Mouse (Mus musculus) heart, embryonic 13.5 days (tissue): ENCODE measurements at regions not wholly inside any gene's neighbourhood (a gene's known extent, or its start where the extent isn't known, plus 50 kb on each side); places are given as distances from the start of the nearest gene placed in this dataset.

ENCODE experiments used
- ATAC-seq: fragments of 200-750 bp; cut with Nextera tagmentation; 2 replicates; pipeline ENCODE4 v1.8.0; 2017; ENCODE audit warnings: moderate TSS enrichment; ENCODE audit not compliant: insufficient number of reproducible peaks, low FRiP score, low TSS enrichment; ENCODE audit errors: extremely low read depth
- H3K27ac ChIP-seq: fragments of 300-500 bp; sonication (generic); replicated peaks from 2 replicates; pipeline ENCODE4 v1.5.1; 2015; ENCODE audit warnings: moderate library complexity, mild to moderate bottlenecking, inconsistent platforms
- H3K27me3 ChIP-seq: fragments of 300-500 bp; sonication (generic); replicated peaks from 2 replicates; pipeline ENCODE4 v1.6.1; 2015; ENCODE audit warnings: mild to moderate bottlenecking, inconsistent platforms
- H3K36me3 ChIP-seq: fragments of 300-500 bp; sonication (generic); 2 replicates; pipeline ENCODE4 v1.6.1; 2015; ENCODE audit warnings: mild to moderate bottlenecking, inconsistent platforms
- H3K4me1 ChIP-seq: fragments of 300-500 bp; sonication (generic); 2 replicates; pipeline ENCODE4 v1.6.1; 2015; ENCODE audit warnings: inconsistent platforms
- H3K4me2 ChIP-seq: fragments of 300-500 bp; sonication (generic); 2 replicates; pipeline ENCODE4 v1.6.1; 2015; ENCODE audit warnings: inconsistent platforms, mild to moderate bottlenecking, moderate library complexity
- H3K4me3 ChIP-seq: fragments of 300-500 bp; sonication (generic); 2 replicates; pipeline ENCODE4 v1.5.1; 2015; ENCODE audit warnings: moderate library complexity, mild to moderate bottlenecking, inconsistent platforms
- H3K9ac ChIP-seq: fragments of 300-500 bp; sonication (generic); 2 replicates; pipeline ENCODE4 v1.6.1; 2015; ENCODE audit warnings: inconsistent platforms, mild to moderate bottlenecking, moderate library complexity
- H3K9me3 ChIP-seq: fragments of 300-500 bp; sonication (generic); 2 replicates; pipeline ENCODE4 v1.6.1; 2016; ENCODE audit warnings: inconsistent platforms
- WGBS: fragments of 180-500 bp; shearing (Covaris S2); methylation state at CpG from one replicate; pipeline ENCODE4 v1.1.7; 2015; ENCODE audit warnings: mixed read lengths; 5-methylcytosine and 5-hydroxymethylcytosine counted together

DNA sequence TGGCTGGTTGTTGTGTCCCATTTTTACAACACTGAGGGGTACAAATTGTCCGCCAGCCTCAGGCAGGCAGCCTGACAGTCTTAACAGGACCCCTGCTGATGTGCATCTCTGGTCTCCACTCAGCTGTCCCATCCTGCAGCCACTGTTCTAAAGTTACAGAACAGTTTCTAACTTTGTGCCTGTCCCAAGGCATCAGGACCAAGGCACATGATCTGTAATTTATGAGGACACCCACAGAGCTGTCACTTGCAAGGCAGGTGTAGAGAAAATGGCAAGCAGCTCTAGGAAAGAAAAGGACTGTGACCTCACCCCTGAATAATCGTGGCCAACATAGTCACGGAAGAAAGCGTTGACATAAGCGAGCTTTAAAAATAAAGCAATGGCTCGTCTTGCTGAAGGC is 93.0 kb upstream of the Vgll2 start:
- Histone ChIP-seq H3K36me3 (no peaks in the 10 kb centered on the region), H3K9me3 (no peaks in the 10 kb centered on the region), H3K4me3 (no peak overlapping the region), H3K27me3 (no peaks in the 10 kb centered on the region), H3K4me1 (peaks cover 18% of the 10 kb centered on the region), H3K27ac (no peak overlapping the region), H3K9ac (no peak overlapping the region), H3K4me2 (no peak overlapping the region)
- WGBS, result 63% methylated on average over 6 of the region's 6 CpGs
- no peak for ATAC-seq

- no peak overlapping the region for H3K4me2 ChIP-seq
- WGBS, result 34% methylated on average over 2 of the region's 2 CpGs
- H3K4me3 ChIP-seq, result no peak overlapping the region
- no peaks in the 10 kb centered on the region for H3K36me3 ChIP-seq
- no peaks in the 10 kb centered on the region for H3K27me3 ChIP-seq
- no peak overlapping the region for H3K9ac ChIP-seq
- ATAC-seq, result no peak
- H3K4me1 ChIP-seq, result peaks cover 18% of the 10 kb centered on the region
- no peaks in the 10 kb centered on the region for H3K9me3 ChIP-seq
- peak overlapping the region; percentile 24; the same call in 1 of the 2 replicates for H3K27ac ChIP-seq
These were observed 92.0 kb upstream of the Vgll2 start for GRCm38 (mm10) chr10:51930266-51930665.

DNA sequence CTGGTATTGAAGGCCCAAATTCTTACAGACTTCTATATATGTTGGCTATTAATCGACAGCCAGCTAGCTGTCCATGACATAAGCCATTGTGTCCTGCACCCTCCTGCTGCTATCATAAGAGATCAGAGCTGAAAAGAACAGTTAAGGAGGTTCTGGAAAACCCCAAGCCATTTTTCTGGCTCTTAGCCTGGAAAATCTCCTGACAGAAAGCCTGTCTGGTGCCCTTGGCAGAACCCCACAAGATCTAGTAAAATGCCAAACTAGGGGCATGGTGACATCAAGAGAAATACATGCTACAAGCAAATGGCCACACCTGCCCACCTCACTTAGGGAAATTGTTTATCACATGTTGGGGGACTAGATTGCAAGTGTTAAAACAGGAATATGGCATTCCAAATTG is 91.6 kb upstream of the Vgll2 start:
- no peak overlapping the region for H3K4me2 ChIP-seq
- H3K27ac ChIP-seq, result peak overlapping the region; percentile 24; the same call in 1 of the 2 replicates
- H3K4me3 ChIP-seq, result no peak overlapping the region
- no peaks in the 10 kb centered on the region for H3K36me3 ChIP-seq
- H3K4me1 ChIP-seq, result peaks cover 18% of the 10 kb centered on the region
- no peaks in the 10 kb centered on the region for H3K9me3 ChIP-seq
- WGBS, result 43% methylated on average over 1 of the region's 1 CpGs
- no peak overlapping the region for H3K9ac ChIP-seq
- H3K27me3 ChIP-seq, result no peaks in the 10 kb centered on the region
- ATAC-seq, result no peak

DNA sequence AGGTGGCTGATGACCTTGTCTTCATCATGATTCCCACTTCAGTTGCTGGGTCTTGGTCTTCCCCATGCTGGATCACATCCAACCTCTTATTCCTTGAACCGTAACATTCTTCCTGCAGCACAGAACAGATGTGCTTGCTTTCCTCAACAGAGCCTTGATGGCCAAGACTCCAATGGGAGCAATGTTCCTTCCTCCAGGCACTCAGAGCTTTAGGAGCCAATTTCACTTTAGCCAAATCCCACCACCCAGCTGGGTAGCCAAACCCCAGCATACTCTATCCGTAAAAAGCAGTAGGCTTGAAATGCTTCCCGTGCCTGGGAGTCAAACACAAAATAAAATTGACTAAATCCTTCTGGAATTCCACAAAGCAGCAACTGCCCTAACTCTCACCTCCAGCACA is 86.8 kb upstream of the Vgll2 start:
- no peaks in the 10 kb centered on the region for H3K27me3 ChIP-seq
- no peaks in the 10 kb centered on the region for H3K9me3 ChIP-seq
- no peak overlapping the region for H3K27ac ChIP-seq
- no peak overlapping the region for H3K4me2 ChIP-seq
- H3K36me3 ChIP-seq, result no peaks in the 10 kb centered on the region
- H3K4me1 ChIP-seq, result peaks cover 3% of the 10 kb centered on the region
- H3K9ac ChIP-seq, result no peak overlapping the region
- no peak overlapping the region for H3K4me3 ChIP-seq
- no peak for ATAC-seq
- 80% methylated on average over 3 of the region's 3 CpGs for WGBS

DNA sequence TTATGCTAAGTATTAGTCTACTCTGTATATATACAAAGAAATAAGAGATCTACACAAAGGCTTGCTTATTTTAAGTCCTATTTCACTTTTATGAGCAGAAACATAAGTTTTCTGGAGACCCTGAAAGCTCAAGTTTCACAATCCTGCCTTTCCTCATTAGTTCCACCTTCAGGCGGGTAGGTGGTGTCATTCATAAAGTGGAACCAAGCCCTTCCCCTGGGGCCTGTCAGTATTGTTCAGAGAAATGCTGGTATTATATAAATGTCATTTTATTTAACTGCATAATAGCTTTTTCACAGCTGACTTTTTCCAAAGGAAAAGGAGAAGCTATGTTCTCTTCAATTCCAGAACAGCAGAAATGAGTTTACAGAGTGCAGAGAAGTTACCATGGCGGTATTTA is 81.1 kb upstream of the Vgll2 start:
- 70% methylated on average over 2 of the region's 2 CpGs for WGBS
- H3K4me2 ChIP-seq, result no peak overlapping the region
- no peaks in the 10 kb centered on the region for H3K27me3 ChIP-seq
- no peak overlapping the region for H3K4me3 ChIP-seq
- H3K36me3 ChIP-seq, result no peaks in the 10 kb centered on the region
- H3K9ac ChIP-seq, result no peak overlapping the region
- no peak for ATAC-seq
- peaks cover 8% of the 10 kb centered on the region for H3K4me1 ChIP-seq
- no peaks in the 10 kb centered on the region for H3K9me3 ChIP-seq
- no peak overlapping the region for H3K27ac ChIP-seq

GRCm38 (mm10) chr10:51945701-51946100 is 76.6 kb upstream of the Vgll2 start:
- 37% methylated on average over 4 of the region's 4 CpGs for whole genome bisulfite sequencing
- H3K27ac ChIP-seq, result no peak overlapping the region
- H3K36me3 ChIP-seq, result no peaks in the 10 kb centered on the region
- no peak overlapping the region for H3K9ac ChIP-seq
- H3K27me3 ChIP-seq, result no peaks in the 10 kb centered on the region
- no peak overlapping the region for H3K4me3 ChIP-seq
- peaks cover 8% of the 10 kb centered on the region for H3K4me1 ChIP-seq
- ATAC-seq, result no peak
- H3K9me3 ChIP-seq, result no peaks in the 10 kb centered on the region
- H3K4me2 ChIP-seq, result no peak overlapping the region

DNA sequence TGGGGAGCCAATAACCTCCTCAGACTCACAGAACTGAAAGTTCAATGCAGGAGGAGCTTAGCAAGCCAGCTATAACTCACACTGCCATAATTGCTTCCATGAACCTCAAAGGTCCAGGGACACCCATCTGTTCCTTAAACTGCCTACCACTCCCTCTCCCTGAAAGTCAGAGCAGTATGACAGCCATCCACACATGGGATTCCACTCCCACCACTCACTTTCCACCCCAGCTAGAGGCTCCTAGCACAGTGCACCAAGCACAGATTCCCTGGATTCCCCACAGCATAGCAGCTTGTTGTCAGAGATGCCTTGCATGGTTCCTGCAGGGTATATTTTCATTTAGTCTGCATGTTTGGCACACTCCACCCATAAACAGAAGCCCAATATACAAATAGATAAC is 76.1 kb upstream of the Vgll2 start:
- Histone ChIP-seq H3K27me3 (no peaks in the 10 kb centered on the region), H3K9ac (no peak overlapping the region), H3K4me1 (peaks cover 8% of the 10 kb centered on the region), H3K4me3 (no peak overlapping the region), H3K4me2 (no peak overlapping the region), H3K9me3 (no peaks in the 10 kb centered on the region), H3K36me3 (no peaks in the 10 kb centered on the region), H3K27ac (no peak overlapping the region)
- no peak for ATAC-seq

GRCm38 (mm10) chr10:51946881-51947280 is 75.4 kb upstream of the Vgll2 start:
- no peaks in the 10 kb centered on the region for H3K27me3 ChIP-seq
- peaks cover 8% of the 10 kb centered on the region for H3K4me1 ChIP-seq
- no peaks in the 10 kb centered on the region for H3K36me3 ChIP-seq
- H3K4me2 ChIP-seq, result no peak overlapping the region
- H3K9me3 ChIP-seq, result no peaks in the 10 kb centered on the region
- no peak for ATAC-seq
- no peak overlapping the region for H3K4me3 ChIP-seq
- no peak overlapping the region for H3K27ac ChIP-seq
- H3K9ac ChIP-seq, result no peak overlapping the region

DNA sequence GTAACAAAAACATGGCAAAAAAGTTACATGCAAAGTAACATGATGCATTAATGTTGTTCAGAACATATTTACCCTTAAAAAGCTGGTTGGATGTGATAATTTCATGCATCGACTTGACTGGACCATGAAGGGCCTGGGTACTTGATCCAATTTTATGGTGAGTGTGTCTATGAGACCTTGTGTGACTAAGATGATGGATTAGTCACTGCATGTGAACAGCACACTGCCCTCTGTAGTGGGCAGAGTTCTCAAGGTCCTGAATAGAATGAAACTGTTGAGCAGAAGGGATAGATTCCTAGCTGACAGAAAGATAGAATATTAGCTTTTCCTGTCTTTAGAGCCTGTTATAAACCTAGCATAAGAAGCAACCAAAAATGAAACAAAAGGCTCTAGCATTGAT is 72.3 kb upstream of the Vgll2 start:
- no peak for ATAC-seq

GRCm38 (mm10) chr10:51952021-51952420 is 70.3 kb upstream of the Vgll2 start:
- H3K27me3 ChIP-seq, result no peaks in the 10 kb centered on the region
- no peak overlapping the region for H3K27ac ChIP-seq
- H3K4me1 ChIP-seq, result peaks cover 9% of the 10 kb centered on the region; the same call in 1 of the 2 replicates
- no peaks in the 10 kb centered on the region for H3K36me3 ChIP-seq
- no peak overlapping the region for H3K9ac ChIP-seq
- WGBS, result 45% methylated on average over 4 of the region's 4 CpGs
- no peak for ATAC-seq
- no peak overlapping the region for H3K4me3 ChIP-seq
- H3K4me2 ChIP-seq, result no peak overlapping the region
- H3K9me3 ChIP-seq, result no peaks in the 10 kb centered on the region

More for the DNA sequence above, 72.3 kb upstream of the Vgll2 start:
- H3K4me2 ChIP-seq, result no peak overlapping the region
- no peaks in the 10 kb centered on the region for H3K27me3 ChIP-seq
- H3K9ac ChIP-seq, result no peak overlapping the region
- no peak overlapping the region for H3K27ac ChIP-seq
- H3K9me3 ChIP-seq, result no peaks in the 10 kb centered on the region
- H3K36me3 ChIP-seq, result no peaks in the 10 kb centered on the region
- 73% methylated on average over 1 of the region's 1 CpGs for whole genome bisulfite sequencing
- no peak overlapping the region for H3K4me3 ChIP-seq
- peaks cover 8% of the 10 kb centered on the region for H3K4me1 ChIP-seq

DNA sequence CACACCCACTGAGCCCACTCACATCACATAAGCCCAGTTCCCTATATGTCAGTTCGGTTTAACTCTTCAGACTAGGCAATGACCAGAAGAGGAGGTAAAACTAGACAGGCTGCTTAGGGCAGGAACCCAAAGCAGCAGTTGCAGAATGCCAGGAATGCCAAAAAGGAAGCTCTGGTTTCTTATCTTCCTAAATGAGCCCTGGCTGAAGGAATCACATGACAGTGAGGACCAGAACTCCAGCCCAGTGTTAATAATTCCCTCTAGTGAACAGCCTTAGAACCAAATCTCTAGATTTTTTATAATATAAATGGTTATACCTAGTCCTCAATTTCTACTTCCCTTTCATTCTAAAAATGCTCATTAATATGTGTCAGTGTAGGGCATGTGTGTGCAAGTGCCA is 65.8 kb upstream of the Vgll2 start:
- Histone ChIP-seq H3K27ac (no peak overlapping the region), H3K27me3 (no peaks in the 10 kb centered on the region), H3K9me3 (no peaks in the 10 kb centered on the region), H3K4me3 (no peak overlapping the region), H3K4me1 (peaks cover 11% of the 10 kb centered on the region), H3K9ac (no peak overlapping the region), H3K4me2 (no peak overlapping the region), H3K36me3 (no peaks in the 10 kb centered on the region)
- ATAC-seq, result no peak
- 28% methylated on average over 1 of the region's 1 CpGs for WGBS

- Histone ChIP-seq H3K36me3 (no peaks in the 10 kb centered on the region), H3K4me3 (no peak overlapping the region), H3K9ac (no peak overlapping the region), H3K4me1 (peaks cover 13% of the 10 kb centered on the region), H3K4me2 (no peak overlapping the region), H3K27ac (no peak overlapping the region), H3K27me3 (no peaks in the 10 kb centered on the region), H3K9me3 (no peaks in the 10 kb centered on the region)
- peak; percentile 51; the same call in 1 of the 2 replicates for ATAC-seq
- WGBS, result 19% methylated on average over 2 of the region's 2 CpGs
These were observed 60.8 kb upstream of the Vgll2 start for GRCm38 (mm10) chr10:51961497-51961896.
